Mouse (Mus musculus) embryo, embryonic 9.5 days (tissue): ENCODE results near the gene Cdh1.

Experiments used
- DNase-seq: peaks from one replicate; pipeline ENCODE4 v3.0.0-alpha.2; 2017; ENCODE audit errors: extremely low spot score

The Cdh1 gene

GRCm38 (mm10) chr8:106656046-106656445 is 52.9 kb downstream of the Cdh1 start:
- no peak for DNase-seq

DNA sequence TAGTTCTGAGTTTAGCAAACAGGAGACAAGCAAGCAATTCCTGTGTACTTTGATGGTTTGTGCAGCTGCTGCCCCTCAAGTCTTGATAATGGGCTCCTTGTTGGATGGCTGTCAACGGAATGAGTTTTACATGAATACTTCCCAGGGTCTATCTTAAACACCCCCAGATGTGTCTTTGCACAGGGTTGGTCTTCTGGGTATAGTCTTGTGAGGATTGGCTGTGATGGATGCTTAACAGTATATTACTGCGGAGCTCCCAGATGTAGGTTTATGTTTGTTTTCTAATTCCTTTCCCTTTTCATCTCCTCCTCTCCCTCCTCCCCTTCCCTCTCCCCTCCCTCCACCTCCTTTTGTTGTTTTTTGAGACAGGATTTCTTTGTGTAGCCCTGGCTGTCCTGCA is 69.6 kb downstream of the Cdh1 start:
- DNase-seq, result peak; percentile 15

DNA sequence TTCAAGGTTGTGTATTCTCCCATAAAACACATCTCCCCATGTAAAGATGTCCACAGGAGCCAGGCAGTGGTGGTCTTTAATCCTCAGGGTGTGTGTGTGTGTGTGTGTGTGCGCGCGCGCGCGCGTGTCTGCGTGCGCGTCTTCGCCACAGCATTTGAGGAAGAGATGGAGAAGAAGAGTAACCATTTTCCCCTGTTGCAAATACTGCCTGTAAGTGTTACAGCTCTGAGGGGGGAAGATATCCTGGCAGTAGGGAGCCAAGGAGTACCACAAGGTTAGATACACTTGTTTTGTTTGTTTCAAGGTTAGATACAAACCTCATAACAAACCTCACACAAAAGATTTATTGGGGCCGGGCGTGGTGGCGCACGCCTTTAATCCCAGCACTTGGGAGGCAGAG is 71.2 kb downstream of the Cdh1 start:
- no peak for DNase-seq

DNA sequence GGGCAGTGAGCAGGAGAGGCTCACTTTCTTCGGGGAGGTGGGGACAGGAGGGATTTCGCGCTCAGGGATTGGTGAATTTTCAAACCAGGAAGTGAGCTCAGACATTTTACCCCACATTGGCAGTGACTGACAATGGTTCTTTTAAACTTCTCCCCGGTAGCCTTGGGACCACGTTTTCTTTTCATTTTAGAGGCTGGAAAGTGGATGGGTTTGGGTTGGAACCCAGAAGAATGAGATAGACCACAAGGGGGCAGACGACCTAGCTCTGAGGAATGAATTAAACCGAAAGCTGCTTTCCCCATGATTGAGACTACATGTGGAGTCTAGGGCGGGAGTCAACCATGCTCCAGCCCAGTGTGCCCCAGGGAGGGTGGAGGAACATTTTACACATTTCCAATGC is 71.7 kb downstream of the Cdh1 start:
- no peak for DNase-seq

GRCm38 (mm10) chr8:106682971-106683668 is 80.0 kb downstream of the Cdh1 start, which contains the start of gene Tango6:
Gene Tango6 (plus strand): TSS chr8:106683068.
- peak; percentile 89 for DNase-seq

- no peak for DNase-seq
Measured at GRCm38 (mm10) chr8:106684387-106684786, 81.2 kb downstream of the Cdh1 start.

DNA sequence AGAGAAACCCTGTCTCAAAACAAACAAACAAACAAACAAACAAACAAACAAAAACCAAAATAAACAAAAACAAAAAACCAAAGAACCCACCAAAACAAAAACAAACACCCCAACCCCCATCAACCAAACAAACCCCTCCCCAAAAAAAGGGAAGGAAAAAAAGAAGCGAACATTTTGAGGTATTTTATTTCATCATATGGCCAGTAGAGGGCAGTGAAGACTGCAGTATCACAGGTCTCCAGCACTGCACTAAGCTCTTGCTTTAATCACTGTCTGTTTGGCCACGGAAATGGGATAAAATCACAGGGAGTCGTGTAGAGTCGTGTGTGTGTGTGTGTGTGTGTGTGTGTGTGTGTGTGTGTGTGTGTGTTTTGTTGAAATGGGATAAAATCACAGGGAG is 84.3 kb downstream of the Cdh1 start:
- peak; percentile 47 for DNase-seq

- DNase-seq, result no peak
Measured at GRCm38 (mm10) chr8:106697748-106698248, 94.6 kb downstream of the Cdh1 start.

GRCm38 (mm10) chr8:106699588-106699987 is 96.4 kb downstream of the Cdh1 start:
- DNase-seq, result peak; percentile 61

DNA sequence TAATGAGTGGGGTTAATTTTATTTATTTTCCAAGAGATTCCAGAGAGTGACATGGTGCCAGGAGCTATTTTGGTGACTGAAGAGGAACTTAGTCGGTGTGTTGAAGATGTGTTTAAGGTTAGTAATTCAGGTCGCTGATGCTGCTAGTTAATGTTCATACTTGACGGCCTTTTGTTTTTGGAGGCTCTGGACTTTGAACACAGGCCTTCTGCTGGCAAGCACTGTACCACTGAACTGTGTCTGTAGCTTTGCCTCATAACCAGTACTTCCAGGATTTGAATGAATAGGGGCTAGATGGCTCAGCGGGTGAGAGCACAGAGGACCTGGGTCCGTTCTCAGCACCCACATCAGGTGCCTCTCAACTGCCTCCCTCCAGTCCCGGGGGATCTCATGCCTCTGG is 97.0 kb downstream of the Cdh1 start:
- DNase-seq, result no peak

- DNase-seq, result no peak
Measured at GRCm38 (mm10) chr8:106701360-106701759, 98.2 kb downstream of the Cdh1 start.

- no peak for DNase-seq
Measured at GRCm38 (mm10) chr8:106704199-106704900, 101.2 kb downstream of the Cdh1 start.

- DNase-seq, result no peak
Measured at GRCm38 (mm10) chr8:106704901-106705321, 101.8 kb downstream of the Cdh1 start.

- DNase-seq, result no peak
Measured at GRCm38 (mm10) chr8:106706194-106706593, 103.0 kb downstream of the Cdh1 start.

DNA sequence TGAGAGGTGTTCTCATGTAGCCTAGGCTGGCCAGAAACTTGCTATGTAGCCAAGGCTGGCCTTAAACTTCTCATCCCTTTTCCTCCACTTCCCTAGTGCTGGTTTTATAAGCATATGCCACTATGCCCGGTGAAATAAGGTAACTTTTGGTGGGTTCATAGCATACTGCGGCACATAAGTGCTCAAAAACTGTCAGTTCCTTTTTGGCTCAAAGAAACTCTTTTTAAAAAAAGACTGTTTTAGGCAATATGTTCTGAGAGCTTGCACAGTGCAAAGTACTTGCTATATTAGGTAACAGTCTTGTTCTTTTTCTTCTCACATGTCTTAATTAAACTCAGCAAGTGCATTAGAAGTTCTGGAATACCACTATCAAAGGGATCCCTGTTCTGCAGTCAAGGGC is 106.9 kb downstream of the Cdh1 start:
- DNase-seq, result no peak

DNA sequence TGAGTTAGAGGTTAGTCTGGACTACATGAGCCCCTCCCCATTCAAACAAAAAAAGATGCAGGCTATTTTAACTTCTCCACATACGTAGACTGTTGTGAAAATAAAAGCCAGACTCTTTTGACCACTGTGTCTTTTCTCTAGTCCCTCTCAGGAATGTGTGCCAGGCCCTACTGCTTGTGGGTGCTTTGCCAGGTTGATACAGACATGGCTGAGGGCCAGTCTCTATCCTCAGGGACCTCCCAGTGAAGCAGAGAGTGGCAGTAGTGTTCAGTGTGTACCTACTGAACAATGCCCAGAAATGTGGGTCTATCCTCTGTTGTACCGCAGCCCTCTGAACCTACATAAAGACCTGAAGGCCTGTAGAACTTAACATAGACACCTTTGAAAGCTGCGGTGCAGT is 109.3 kb downstream of the Cdh1 start:
- DNase-seq, result no peak

GRCm38 (mm10) chr8:106714297-106714696 is 111.1 kb downstream of the Cdh1 start:
- no peak for DNase-seq

GRCm38 (mm10) chr8:106718091-106718500 is 114.9 kb downstream of the Cdh1 start:
- peak; percentile 70 for DNase-seq
